13 mouse cellular contexts compared by ENCODE assay signal in genomic region chr7:89579539-89579938, GRCm38 (mm10). TPM values are rescaled to one million over a fixed set of nuclear protein-coding genes. Genes with fewer than 3 reads are reported as not detected.
"Had no signal": no experiment of that assay in that cellular context is flagged by ENCODE, and none has a peak within 500 bp of the region (broad histone marks: within the 10 kb centered on the region; RNA-seq: fewer than 3 reads in every experiment).

No protein-coding gene starts in this region.

- DNase-seq: kidney, adult 2 months; kidney, postnatal 14 days; layer of hippocampus, postnatal 36 days; liver; lung, adult 2 months; lung, postnatal 36 days; right cerebral cortex, postnatal 14 days; thymus, postnatal 36 days had no signal

- H3K9me3 ChIP-seq: kidney, embryonic 15.5 days; limb, embryonic 12.5 days; liver, embryonic 15.5 days had no signal

- H3K4me3 ChIP-seq: kidney, embryonic 15.5 days; limb, embryonic 12.5 days; liver, embryonic 15.5 days had no signal

- H3K36me3 ChIP-seq: kidney, embryonic 15.5 days; limb, embryonic 12.5 days; liver, embryonic 15.5 days had no signal

- H3K27ac ChIP-seq: kidney, embryonic 15.5 days; limb, embryonic 12.5 days; liver, embryonic 15.5 days had no signal

- H3K27me3 ChIP-seq: kidney, embryonic 15.5 days; limb, embryonic 12.5 days; liver, embryonic 15.5 days had no signal

- ATAC-seq: inflammation-experienced regulatory T-cells, adult 6 months; lung, postnatal 0 days had no signal

- H3K4me1 ChIP-seq: kidney, embryonic 15.5 days; limb, embryonic 12.5 days; liver, embryonic 15.5 days had no signal

- H3K4me2 ChIP-seq: kidney, embryonic 15.5 days; limb, embryonic 12.5 days; liver, embryonic 15.5 days had no signal

- H3K9ac ChIP-seq: kidney, embryonic 15.5 days; limb, embryonic 12.5 days; liver, embryonic 15.5 days had no signal

RNA-seq across cellular contexts. Expression of gene Prss23, which starts 52.6 kb away (rescaled TPM):
- polyA plus RNA-seq: inflammation-experienced regulatory T-cells, adult 6 months had no signal
